8 mouse cellular contexts compared by ENCODE assay signal in the genomic region with DNA sequence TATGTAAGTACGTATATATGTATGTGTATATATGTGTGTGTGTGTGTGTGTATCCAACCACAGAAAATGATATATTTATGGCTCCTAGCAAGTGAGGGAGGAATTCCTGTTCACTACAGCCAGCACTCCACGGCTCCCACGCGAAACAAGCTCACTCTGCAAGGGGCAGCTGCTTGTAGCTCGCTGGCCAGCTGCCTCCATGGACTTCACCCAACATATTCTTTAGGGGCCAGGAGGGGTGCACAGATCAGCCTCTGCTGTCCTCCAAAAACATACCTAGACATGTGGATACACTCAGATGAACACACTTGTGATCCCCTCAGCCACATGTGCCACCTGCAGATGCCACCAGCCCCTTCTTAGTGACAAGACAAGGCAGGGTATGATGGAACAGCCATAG. TPM values are rescaled to one million over a fixed set of nuclear protein-coding genes. Genes with fewer than 3 reads are reported as not detected.
A peak's percentile ranks its signal among the peaks of the same experiment; 100 is the strongest.
DNase-seq lines count a peak whose midpoint lies in the region; ATAC-seq and TF ChIP-seq lines count a peak whose summit lies in the region.

No protein-coding gene starts in this region.

- H3K27ac ChIP-seq in cerebellum, adult 2 months (ENCODE audit: insufficient read depth, low read length) = peak overlapping the region; percentile 54
- H3K27ac ChIP-seq in liver, embryonic 11.5 days (ENCODE audit: low read depth, low read length) = 0 out of 2 replicates have a peak overlapping the region, but pooled peaks have one; percentile 99
- H3K27ac ChIP-seq in heart, embryonic 15.5 days = peak overlapping the region; percentile 80
- H3K27ac ChIP-seq in liver, embryonic 16.5 days (ENCODE audit: low read length) = peak overlapping the region; percentile 98

- ATAC-seq in liver, embryonic 11.5 days (replicated peaks; ENCODE audit: low FRiP score) = no peak
- ATAC-seq in heart, embryonic 15.5 days (replicated peaks; ENCODE audit: insufficient number of reproducible peaks, insufficient read depth, low FRiP score, low read depth) = no peak
- ATAC-seq in liver, embryonic 16.5 days (ENCODE audit: low read depth) = no peak

- no peak for TF ChIP-seq POLR2A in cerebellum, adult 2 months (IDR thresholded peaks at IDR 0.05; ENCODE audit: borderline replicate concordance, insufficient read depth, low read length)

- 16% methylated on average over 5 of the region's 5 CpGs for WGBS in cerebellum, adult 2 months
- WGBS in liver, embryonic 11.5 days = 80% methylated on average over 5 of the region's 5 CpGs
- 41% methylated on average over 5 of the region's 5 CpGs for WGBS in heart, embryonic 15.5 days
- 76% methylated on average over 5 of the region's 5 CpGs for WGBS in liver, embryonic 16.5 days (ENCODE audit: insufficient replicate concordance)

- no peak for TF ChIP-seq CTCF in cerebellum, adult 2 months (IDR thresholded peaks at IDR 0.05; ENCODE audit: borderline replicate concordance, insufficient read depth, low read depth, low read length)

- no peak overlapping the region for H3K4me2 ChIP-seq in liver, embryonic 11.5 days
- no peak overlapping the region for H3K4me2 ChIP-seq in heart, embryonic 15.5 days
- H3K4me2 ChIP-seq in liver, embryonic 16.5 days (ENCODE audit: low read depth, low read length) = no peak overlapping the region

- no peaks in the 10 kb centered on the region; the same call in 1 of the 2 replicates for H3K36me3 ChIP-seq in liver, embryonic 11.5 days (ENCODE audit: control insufficient read depth, insufficient read depth, low read length)
- no peaks in the 10 kb centered on the region for H3K36me3 ChIP-seq in heart, embryonic 15.5 days
- no peaks in the 10 kb centered on the region for H3K36me3 ChIP-seq in liver, embryonic 16.5 days (ENCODE audit: control insufficient read depth, insufficient read depth)

- DNase-seq in cerebellum, adult 2 months = no peak
- DNase-seq in cerebellum, adult 8-10 months = no peak
- DNase-seq in liver, embryonic 11.5 days (ENCODE audit: low spot score) = no peak
- no peak for DNase-seq in liver
- no peak for DNase-seq in adrenal gland, postnatal 4 days (ENCODE audit: low spot score in 2 of 2)
- DNase-seq in cerebellum, postnatal 36 days = no peak

- H3K27me3 ChIP-seq in cerebellum, adult 2 months (ENCODE audit: control insufficient read depth, insufficient read depth, low read length) = no peaks in the 10 kb centered on the region
- peaks cover 32% of the 10 kb centered on the region for H3K27me3 ChIP-seq in liver, embryonic 11.5 days (replicated peaks; ENCODE audit: control insufficient read depth, insufficient read depth, low read length)
- H3K27me3 ChIP-seq in heart, embryonic 15.5 days = no peaks in the 10 kb centered on the region
- H3K27me3 ChIP-seq in liver, embryonic 16.5 days (ENCODE audit: control insufficient read depth, insufficient read depth, low read depth, low read length) = no peaks in the 10 kb centered on the region

- no peak overlapping the region for H3K4me3 ChIP-seq in cerebellum, adult 2 months (replicated peaks; ENCODE audit: insufficient read depth, low read depth, low read length)
- H3K4me3 ChIP-seq in liver, embryonic 11.5 days (ENCODE audit: low read depth, low read length) = no peak overlapping the region
- H3K4me3 ChIP-seq in heart, embryonic 15.5 days = no peak overlapping the region
- no peak overlapping the region for H3K4me3 ChIP-seq in liver, embryonic 16.5 days (ENCODE audit: low read depth, low read length)

- H3K4me1 ChIP-seq in cerebellum, adult 2 months (ENCODE audit: control insufficient read depth, insufficient read depth, low read length) = peaks cover 85% of the 10 kb centered on the region
- peaks cover 58% of the 10 kb centered on the region for H3K4me1 ChIP-seq in liver, embryonic 11.5 days (replicated peaks; ENCODE audit: control insufficient read depth, insufficient read depth, low read length)
- peaks cover 90% of the 10 kb centered on the region for H3K4me1 ChIP-seq in heart, embryonic 15.5 days (replicated peaks)
- peaks cover 60% of the 10 kb centered on the region for H3K4me1 ChIP-seq in liver, embryonic 16.5 days (ENCODE audit: control insufficient read depth, low read depth, low read length)

- no peaks in the 10 kb centered on the region for H3K9me3 ChIP-seq in liver, embryonic 11.5 days (ENCODE audit: control insufficient read depth, low read length)
- H3K9me3 ChIP-seq in heart, embryonic 15.5 days (replicated peaks) = no peaks in the 10 kb centered on the region
- no peaks in the 10 kb centered on the region for H3K9me3 ChIP-seq in liver, embryonic 16.5 days (replicated peaks; ENCODE audit: control insufficient read depth, low read length)

- H3K9ac ChIP-seq in liver, embryonic 11.5 days (ENCODE audit: low read depth, low read length) = peak overlapping the region; percentile 59; the same call in 1 of the 2 replicates
- no peak overlapping the region for H3K9ac ChIP-seq in heart, embryonic 15.5 days
- 0 out of 2 replicates have a peak overlapping the region, but pooled peaks have one; percentile 78 for H3K9ac ChIP-seq in liver, embryonic 16.5 days (ENCODE audit: low read depth, low read length)

RNA-seq across cellular contexts. Expression of gene G430095P16Rik, which starts 9.7 kb away (rescaled TPM):
- polyA plus RNA-seq in cerebellum, adult 2 months (2012; rRNA removed) = 0.27 and 0.33 TPM in 2 replicates
- polyA plus RNA-seq in liver, embryonic 11.5 days (2014; fragmentation: Nextera tagmentation; extraction: Ambion mirVana) = 11.8 and 12.3 TPM in 2 replicates
- polyA plus RNA-seq in heart, embryonic 15.5 days (2015; fragmentation: Nextera tagmentation; extraction: Ambion mirVana) = 4.5 TPM in 2 replicates
- polyA plus RNA-seq in liver, embryonic 16.5 days (2015; fragmentation: Nextera tagmentation; extraction: Ambion mirVana) = 7.0 and 7.8 TPM in 2 replicates
- total RNA-seq in adrenal gland, postnatal 4 days (2021) = 1 to 10 TPM; 1.2 TPM

RNA-seq across cellular contexts. Expression of gene Lyl1, which starts 31.3 kb away (rescaled TPM):
- 1.7 TPM in 2 replicates for polyA plus RNA-seq in cerebellum, adult 2 months (2012; rRNA removed)
- 67.9 and 68.6 TPM in 2 replicates for polyA plus RNA-seq in liver, embryonic 11.5 days (2014; fragmentation: Nextera tagmentation; extraction: Ambion mirVana)
- polyA plus RNA-seq in heart, embryonic 15.5 days (2015; fragmentation: Nextera tagmentation; extraction: Ambion mirVana) = 9.2 and 13.2 TPM in 2 replicates
- 43.7 and 45.6 TPM in 2 replicates for polyA plus RNA-seq in liver, embryonic 16.5 days (2015; fragmentation: Nextera tagmentation; extraction: Ambion mirVana)
- 1 to 10 TPM; 6.5 to 7.2 TPM for total RNA-seq in adrenal gland, postnatal 4 days (2021)

RNA-seq across cellular contexts. Expression of gene Nacc1, which starts 44.9 kb away (rescaled TPM):
- polyA plus RNA-seq in cerebellum, adult 2 months (2012; rRNA removed) = 91.0 and 93.9 TPM in 2 replicates
- 23.0 and 25.2 TPM in 2 replicates for polyA plus RNA-seq in liver, embryonic 11.5 days (2014; fragmentation: Nextera tagmentation; extraction: Ambion mirVana)
- polyA plus RNA-seq in heart, embryonic 15.5 days (2015; fragmentation: Nextera tagmentation; extraction: Ambion mirVana) = 10.7 and 14.6 TPM in 2 replicates
- polyA plus RNA-seq in liver, embryonic 16.5 days (2015; fragmentation: Nextera tagmentation; extraction: Ambion mirVana) = 5.4 and 6.3 TPM in 2 replicates
- 10 to 100 TPM; 88.9 to 89.0 TPM for total RNA-seq in adrenal gland, postnatal 4 days (2021)

RNA-seq across cellular contexts. Expression of gene Trmt1, which starts 46.4 kb away (rescaled TPM):
- 144 and 148 TPM in 2 replicates for polyA plus RNA-seq in cerebellum, adult 2 months (2012; rRNA removed)
- 94.1 and 95.6 TPM in 2 replicates for polyA plus RNA-seq in liver, embryonic 11.5 days (2014; fragmentation: Nextera tagmentation; extraction: Ambion mirVana)
- polyA plus RNA-seq in heart, embryonic 15.5 days (2015; fragmentation: Nextera tagmentation; extraction: Ambion mirVana) = 40.6 and 47.4 TPM in 2 replicates
- 27.3 and 27.7 TPM in 2 replicates for polyA plus RNA-seq in liver, embryonic 16.5 days (2015; fragmentation: Nextera tagmentation; extraction: Ambion mirVana)
- total RNA-seq in adrenal gland, postnatal 4 days (2021) = 100 to 1,000 TPM; 122 to 124 TPM
